Comparison of ENCODE assay signal across 10 mouse cellular contexts in the genomic region with DNA sequence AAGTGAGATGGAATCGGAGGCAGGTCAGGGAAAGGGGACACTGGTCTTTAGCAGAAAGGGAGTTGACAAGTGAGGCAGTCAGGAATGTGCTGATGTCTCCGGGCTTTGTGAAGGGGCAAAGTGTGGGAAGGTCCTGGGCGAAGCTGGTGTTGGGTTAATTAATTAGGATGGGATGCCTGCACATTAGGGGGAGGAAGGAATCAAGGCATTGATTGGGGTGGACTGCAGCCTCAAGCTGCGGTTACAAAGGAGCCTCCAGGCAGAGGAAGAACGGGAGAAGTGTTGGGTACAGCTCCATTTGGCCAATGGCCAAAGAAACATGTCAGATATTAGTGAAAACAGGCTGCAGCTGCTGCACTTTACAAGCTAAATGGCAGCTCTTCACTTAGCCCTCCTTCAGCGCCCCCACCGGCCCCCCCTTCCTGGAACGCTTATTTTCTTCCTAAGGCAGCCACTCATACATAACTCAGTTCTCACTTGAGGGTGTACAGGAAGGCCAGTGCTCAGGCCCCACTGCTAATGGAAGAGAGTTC. TPM values are rescaled to one million over a fixed set of nuclear protein-coding genes. Genes with fewer than 3 reads are reported as not detected.
DNase-seq lines count a peak whose midpoint lies in the region; ATAC-seq and TF ChIP-seq lines count a peak whose summit lies in the region.
"Had no signal": no experiment of that assay in that cellular context is flagged by ENCODE, and none has a peak within 500 bp of the region (broad histone marks: within the 10 kb centered on the region; RNA-seq: fewer than 3 reads in every experiment).

No protein-coding gene starts in this region.

- no peaks in the 10 kb centered on the region for H3K27me3 ChIP-seq in midbrain, embryonic 13.5 days
- H3K27me3 ChIP-seq in midbrain, embryonic 15.5 days (replicated peaks), result no peaks in the 10 kb centered on the region
- H3K27me3 ChIP-seq in heart, embryonic 12.5 days (replicated peaks), result no peaks in the 10 kb centered on the region
- no peaks in the 10 kb centered on the region for H3K27me3 ChIP-seq in kidney, adult 2 months (replicated peaks; ENCODE audit: control insufficient read depth, insufficient read depth, low read length)
- no peaks in the 10 kb centered on the region for H3K27me3 ChIP-seq in midbrain, embryonic 16.5 days (ENCODE audit: control insufficient read depth, insufficient read depth, low read depth, low read length)

- peaks cover 7% of the 10 kb centered on the region for H3K4me1 ChIP-seq in midbrain, embryonic 13.5 days (replicated peaks)
- no peaks in the 10 kb centered on the region for H3K4me1 ChIP-seq in midbrain, embryonic 15.5 days
- H3K4me1 ChIP-seq in heart, embryonic 12.5 days (replicated peaks), result peaks cover 14% of the 10 kb centered on the region
- 0 out of 2 replicates have a peak, but pooled peaks cover 2% of the 10 kb centered on the region for H3K4me1 ChIP-seq in kidney, adult 2 months (ENCODE audit: control insufficient read depth, insufficient read depth, low read length)
- peaks cover 4% of the 10 kb centered on the region; the same call in 1 of the 2 replicates for H3K4me1 ChIP-seq in midbrain, embryonic 16.5 days (ENCODE audit: control insufficient read depth, insufficient read depth, low read length)

- H3K36me3 ChIP-seq in midbrain, embryonic 13.5 days, result no peaks in the 10 kb centered on the region
- H3K36me3 ChIP-seq in midbrain, embryonic 15.5 days (replicated peaks), result no peaks in the 10 kb centered on the region
- no peaks in the 10 kb centered on the region for H3K36me3 ChIP-seq in heart, embryonic 12.5 days
- no peaks in the 10 kb centered on the region for H3K36me3 ChIP-seq in kidney, adult 2 months (ENCODE audit: control insufficient read depth, insufficient read depth, low read length)
- no peaks in the 10 kb centered on the region for H3K36me3 ChIP-seq in midbrain, embryonic 16.5 days (ENCODE audit: control insufficient read depth, insufficient read depth, low read length)

- no peaks in the 10 kb centered on the region for H3K9me3 ChIP-seq in midbrain, embryonic 13.5 days
- H3K9me3 ChIP-seq in midbrain, embryonic 15.5 days, result no peaks in the 10 kb centered on the region
- no peaks in the 10 kb centered on the region for H3K9me3 ChIP-seq in heart, embryonic 12.5 days (replicated peaks)
- H3K9me3 ChIP-seq in midbrain, embryonic 16.5 days (replicated peaks; ENCODE audit: control insufficient read depth, low read length, poor library complexity, severe bottlenecking), result no peaks in the 10 kb centered on the region

- H3K4me3 ChIP-seq in midbrain, embryonic 13.5 days (replicated peaks), result no peak overlapping the region
- H3K4me3 ChIP-seq in midbrain, embryonic 15.5 days, result no peak overlapping the region
- H3K4me3 ChIP-seq in heart, embryonic 12.5 days, result no peak overlapping the region
- no peak overlapping the region for H3K4me3 ChIP-seq in kidney, adult 2 months (ENCODE audit: insufficient read depth, low read depth, low read length)
- H3K4me3 ChIP-seq in midbrain, embryonic 16.5 days (ENCODE audit: low read depth, low read length), result no peak overlapping the region

- TF ChIP-seq POLR2A in kidney, adult 2 months (IDR thresholded peaks at IDR 0.05; ENCODE audit: low read depth, low read length), result no peak

- H3K27ac ChIP-seq in midbrain, embryonic 13.5 days, result no peak overlapping the region
- H3K27ac ChIP-seq in midbrain, embryonic 15.5 days, result no peak overlapping the region
- peak overlapping the region; percentile 51; the same call in 1 of the 2 replicates for H3K27ac ChIP-seq in heart, embryonic 12.5 days (ENCODE audit: poor library complexity, severe bottlenecking)
- no peak overlapping the region for H3K27ac ChIP-seq in kidney, adult 2 months (ENCODE audit: insufficient read depth, low read depth, low read length)
- H3K27ac ChIP-seq in midbrain, embryonic 16.5 days (ENCODE audit: low read length), result no peak overlapping the region

- peak; percentile 71; the same call in 1 of the 2 replicates for ATAC-seq in midbrain, embryonic 13.5 days
- ATAC-seq in midbrain, embryonic 15.5 days (replicated peaks), result no peak; the same call in 1 of the 2 replicates
- ATAC-seq in heart, embryonic 12.5 days (ENCODE audit: insufficient number of reproducible peaks, low FRiP score), result peak; percentile 33; the same call in 1 of the 2 replicates
- ATAC-seq in midbrain, embryonic 16.5 days, result 0 out of 2 replicates have a peak, but pooled peaks have one; percentile 25

- TF ChIP-seq CTCF in kidney, adult 2 months (conservative IDR thresholded peaks at IDR 0.05; ENCODE audit: insufficient read depth, insufficient read length, low read depth, low read length), result no peak

- H3K9ac ChIP-seq in midbrain, embryonic 13.5 days (replicated peaks), result no peak overlapping the region
- no peak overlapping the region for H3K9ac ChIP-seq in midbrain, embryonic 15.5 days
- no peak overlapping the region for H3K9ac ChIP-seq in heart, embryonic 12.5 days
- no peak overlapping the region for H3K9ac ChIP-seq in midbrain, embryonic 16.5 days (ENCODE audit: low read depth, low read length)

- H3K4me2 ChIP-seq in midbrain, embryonic 13.5 days (replicated peaks), result no peak overlapping the region
- no peak overlapping the region for H3K4me2 ChIP-seq in midbrain, embryonic 15.5 days
- peak overlapping the region; percentile 46 for H3K4me2 ChIP-seq in heart, embryonic 12.5 days
- no peak overlapping the region for H3K4me2 ChIP-seq in midbrain, embryonic 16.5 days (ENCODE audit: low read length)

- 42% methylated on average over 8 of the region's 8 CpGs for WGBS in midbrain, embryonic 13.5 days
- 41% methylated on average over 8 of the region's 8 CpGs for WGBS in midbrain, embryonic 15.5 days
- WGBS in heart, embryonic 12.5 days, result 21% methylated on average over 8 of the region's 8 CpGs
- 12% methylated on average over 8 of the region's 8 CpGs for WGBS in kidney, adult 2 months
- WGBS in midbrain, embryonic 16.5 days, result 37% methylated on average over 8 of the region's 8 CpGs

- DNase-seq in kidney, adult 2 months, result peak; percentile 34
- no peak for DNase-seq in layer of hippocampus, adult 8-10 months (ENCODE audit: low spot score in 2 of 2)
- no peak for DNase-seq in thymus, postnatal 4 days
- DNase-seq in cerebellum, adult 8-10 months, result no peak
- DNase-seq: cerebellum, adult 18-20 months; gastrocnemius, postnatal 10 days had no signal

RNA-seq across cellular contexts. Expression of gene Tcf21, which starts 48.5 kb away (rescaled TPM):
- polyA plus RNA-seq in midbrain, embryonic 13.5 days (2015; fragmentation: Nextera tagmentation; extraction: Ambion mirVana), result 0.32 and 0.41 TPM in 2 replicates
- polyA plus RNA-seq in midbrain, embryonic 15.5 days (2015; fragmentation: Nextera tagmentation; extraction: Ambion mirVana), result 0.31 and 0.36 TPM in 2 replicates
- 74.5 and 76.6 TPM in 2 replicates for polyA plus RNA-seq in heart, embryonic 12.5 days (2016; fragmentation: Nextera tagmentation; extraction: Ambion mirVana)
- 124 and 141 TPM in 2 replicates for polyA plus RNA-seq in kidney, adult 2 months (2012; rRNA removed)
- polyA plus RNA-seq in midbrain, embryonic 16.5 days (2015; fragmentation: Nextera tagmentation; extraction: Ambion mirVana), result 0.16 and 0.19 TPM in 2 replicates
- total RNA-seq in layer of hippocampus, adult 8-10 months (2022), result not detected
- total RNA-seq: gastrocnemius, postnatal 10 days had no signal

Comparison
In these comparisons a context has a peak if more than half of its experiments do, and no peak if none do; other contexts are left out.
1. RNA of gene Tcf21, which starts 48.5 kb away (polyA plus RNA-seq): 124 to 141 TPM in kidney, adult 2 months and 74.5 to 76.6 TPM in heart, embryonic 12.5 days; 0.32 to 0.41 TPM in midbrain, embryonic 13.5 days, 0.31 to 0.36 TPM in midbrain, embryonic 15.5 days and 0.16 to 0.19 TPM in midbrain, embryonic 16.5 days; every median in the first group is over 10 times any median in the second.